Mouse (Mus musculus): ENCODE results near the gene Dpm2.

Gene Dpm2

GRCm38 (mm10) chr2:32586871-32587351, 16.3 kb downstream of the Dpm2 start, which contains the start of gene St6galnac4:
Gene St6galnac4 (plus strand): TSS chr2:32587095.
- DNase-seq: peak; percentile 92

DNA sequence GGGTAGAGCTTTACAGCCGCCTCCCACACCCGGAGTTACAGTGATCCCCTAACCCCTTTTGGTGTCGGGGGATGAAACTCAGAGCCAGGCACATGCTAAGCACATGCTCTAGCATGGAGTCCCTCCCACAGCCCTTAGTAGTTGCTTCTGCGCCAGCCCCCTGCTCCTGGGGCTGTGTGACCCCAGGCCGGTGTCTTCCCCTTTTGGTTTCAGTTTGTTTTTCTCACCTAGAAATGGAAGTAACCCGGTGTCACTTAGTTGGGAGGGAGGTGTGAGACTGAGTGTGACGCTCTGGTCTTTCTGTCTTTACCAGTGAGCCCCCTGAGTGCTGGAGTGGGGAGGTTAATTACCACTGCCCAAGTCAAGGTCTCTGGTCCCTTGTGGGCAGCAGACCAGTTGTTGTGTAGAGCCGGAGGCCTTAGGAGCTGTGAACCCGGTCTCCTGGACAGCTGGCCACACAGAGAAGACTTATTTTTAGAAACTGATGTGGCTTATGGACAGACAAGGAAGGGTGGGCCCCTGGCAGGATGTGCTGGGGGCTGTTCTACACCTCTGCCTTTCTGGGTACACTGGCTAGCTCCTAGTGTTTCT, 17.2 kb downstream of the Dpm2 start:
- DNase-seq: peak; percentile 44

DNA sequence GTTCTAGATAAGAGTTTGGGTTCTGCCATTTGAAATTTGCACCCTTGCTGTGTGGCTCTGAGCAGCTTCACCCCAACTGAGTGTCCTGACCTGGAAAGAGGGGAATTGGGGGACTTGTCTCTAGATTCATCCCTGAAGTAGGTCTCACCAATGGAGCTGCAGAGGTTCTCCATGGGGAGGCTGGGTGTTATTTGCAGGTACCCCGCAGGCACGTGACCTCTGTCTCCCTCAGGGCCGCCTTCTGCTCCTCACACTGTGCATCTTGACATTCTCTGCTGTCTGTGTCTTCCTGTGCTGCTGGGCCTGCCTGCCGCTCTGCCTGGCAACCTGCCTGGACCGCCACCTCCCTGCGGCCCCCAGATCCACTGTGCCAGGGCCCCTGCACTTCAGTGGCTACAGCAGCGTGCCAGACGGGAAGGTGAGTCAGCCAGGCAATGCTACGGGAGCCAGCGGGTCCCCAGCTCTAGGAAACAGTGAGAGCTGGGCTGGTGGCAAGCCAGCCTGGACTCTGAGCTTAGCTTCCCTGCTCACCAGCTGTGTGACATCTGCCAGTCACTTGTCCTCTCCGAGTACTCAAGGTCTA, 18.6 kb downstream of the Dpm2 start:
- no peak for DNase-seq

DNA sequence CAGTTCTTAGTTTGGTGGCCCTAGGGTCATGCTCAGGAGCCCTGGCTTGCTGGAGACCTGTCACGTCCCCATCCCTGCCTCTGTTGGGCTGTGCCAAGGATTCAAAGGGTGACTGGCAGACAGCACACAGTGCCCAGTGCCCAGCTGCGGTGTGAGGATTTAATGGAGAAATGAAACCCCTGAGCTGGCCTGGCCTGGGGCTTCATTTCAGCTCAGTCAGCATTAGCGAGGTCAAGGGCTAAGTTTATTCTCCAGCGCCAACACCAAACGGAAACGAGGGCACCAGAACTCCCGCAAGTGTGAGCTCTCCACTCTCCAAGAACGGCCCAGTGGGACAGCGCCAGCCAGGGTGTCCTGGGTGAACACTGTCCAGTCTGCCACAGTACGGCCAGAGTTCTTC, 19.6 kb downstream of the Dpm2 start:
- no peak for DNase-seq

- DNase-seq: no peak
Observed at GRCm38 (mm10) chr2:32591249-32591648, 20.6 kb downstream of the Dpm2 start.

- DNase-seq: no peak
Observed at GRCm38 (mm10) chr2:32596725-32597124, 26.1 kb downstream of the Dpm2 start.

GRCm38 (mm10) chr2:32597248-32597647, 26.6 kb downstream of the Dpm2 start:
- no peak for DNase-seq

GRCm38 (mm10) chr2:32597699-32598098, 27.0 kb downstream of the Dpm2 start:
- DNase-seq: no peak

DNA sequence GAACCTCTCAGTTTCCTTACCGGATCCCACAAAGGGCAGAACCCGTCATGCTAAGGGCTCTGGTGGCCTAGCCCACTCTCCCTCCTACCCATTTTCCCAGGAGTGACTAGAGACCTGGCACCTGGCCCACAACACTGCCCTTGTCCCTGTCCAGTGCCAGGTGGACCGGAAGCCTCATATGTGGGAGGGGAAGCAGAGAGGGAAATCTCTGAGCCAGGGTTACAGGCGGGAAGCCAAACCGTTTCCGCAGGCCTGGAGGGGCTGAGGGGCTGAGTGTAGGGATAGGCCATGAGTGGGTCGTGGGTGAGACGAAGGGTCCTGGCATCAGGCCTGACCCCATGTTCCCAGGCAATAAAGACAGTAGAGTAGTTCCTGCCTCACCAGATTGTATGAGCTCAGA, 27.8 kb downstream of the Dpm2 start:
- DNase-seq: no peak

DNA sequence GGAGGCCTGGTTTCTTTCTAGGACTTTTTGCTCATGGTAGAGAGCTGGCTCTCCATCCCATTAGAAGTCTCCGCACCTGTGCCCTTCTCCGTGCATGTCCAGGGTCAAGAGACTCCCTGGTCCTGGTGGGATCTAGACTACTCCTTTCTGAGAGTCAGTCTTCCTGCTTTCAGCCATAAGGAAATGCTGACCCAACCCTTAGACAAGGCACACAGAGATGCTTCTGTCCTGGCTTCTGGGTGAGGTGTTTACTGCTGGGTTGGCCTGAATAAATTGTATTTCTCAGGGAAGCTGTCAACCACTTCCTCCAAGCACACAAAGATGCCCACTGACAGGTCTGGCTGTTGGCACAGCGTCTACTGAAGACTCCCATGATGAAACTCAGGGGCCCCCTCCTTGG, 28.8 kb downstream of the Dpm2 start, which contains the start of gene St6galnac6:
Gene St6galnac6 (plus strand): TSS at position 301 of the 400 bp plus-strand sequence.
- DNase-seq: no peak

- DNase-seq: peak; percentile 30
Observed at GRCm38 (mm10) chr2:32601417-32602065, 30.9 kb downstream of the Dpm2 start.

DNA sequence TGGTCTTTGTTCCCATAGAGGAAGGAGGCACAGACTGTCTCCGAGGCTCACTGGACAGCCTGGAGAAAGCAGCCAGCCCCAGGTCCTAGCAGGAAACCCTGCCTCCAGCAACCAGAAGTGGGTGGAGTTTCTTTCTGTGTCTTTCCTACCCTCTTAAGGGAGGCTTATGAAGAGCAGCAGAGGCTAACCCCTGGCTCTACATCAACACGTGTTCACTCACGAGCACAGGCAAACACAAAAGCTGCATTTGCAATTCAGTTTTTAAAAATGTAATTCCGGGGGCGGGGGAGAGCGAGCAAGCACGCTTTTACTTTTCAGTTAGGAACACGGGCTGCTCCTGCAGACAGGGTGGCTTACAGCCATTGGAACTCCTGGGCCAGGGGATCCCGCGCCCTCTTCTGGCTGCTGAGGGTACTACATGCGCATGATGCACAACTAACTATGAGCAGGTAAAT, 32.0 kb downstream of the Dpm2 start:
- DNase-seq: peak; percentile 91

GRCm38 (mm10) chr2:32604631-32605030, 34.0 kb downstream of the Dpm2 start:
- DNase-seq: no peak

DNA sequence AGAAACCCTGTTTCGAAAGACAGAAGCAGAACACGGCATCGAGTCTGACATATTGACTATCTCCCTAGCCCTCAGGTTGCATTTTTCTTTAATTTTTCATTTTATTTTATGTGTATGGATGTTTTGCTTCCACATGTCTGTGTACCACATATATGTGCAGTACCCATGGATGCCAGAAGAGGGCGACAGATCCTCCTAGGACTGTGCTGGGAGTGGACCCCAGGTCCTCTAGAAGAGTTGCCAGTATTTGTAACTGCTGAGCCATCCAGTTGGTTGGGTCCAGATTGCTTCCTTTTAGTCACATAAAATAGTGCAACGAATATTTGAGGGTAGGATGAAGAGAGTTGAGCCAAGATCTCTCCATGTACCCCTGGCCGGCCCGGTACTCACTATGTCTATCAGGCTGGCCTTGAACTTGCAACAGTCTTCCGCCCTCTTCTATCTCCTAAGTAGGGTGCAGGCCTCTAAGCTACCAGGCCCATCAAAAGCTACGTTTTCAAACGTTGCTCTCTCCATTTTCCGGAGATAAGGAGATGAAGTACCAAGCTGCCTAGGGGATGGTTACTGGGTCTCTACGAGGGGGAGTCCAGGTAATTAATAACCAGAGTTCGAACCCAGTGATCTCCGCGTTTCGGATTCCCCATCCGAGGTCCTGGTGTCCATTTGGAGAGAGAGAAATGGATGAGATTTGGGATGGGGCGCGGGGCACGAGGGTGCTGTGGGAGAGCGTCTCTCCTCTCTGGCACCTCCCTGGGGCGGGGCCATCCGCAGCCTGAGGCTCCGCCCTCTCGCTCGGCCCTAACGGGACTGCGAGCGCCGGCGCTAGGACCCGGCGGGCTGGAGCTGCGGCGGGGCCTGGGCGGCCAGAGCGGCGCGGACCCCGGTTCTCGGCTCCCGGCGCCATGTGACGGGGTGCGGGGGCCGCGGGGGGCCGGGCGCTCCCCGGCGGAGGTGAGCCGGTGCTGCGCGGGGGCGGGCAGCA, 35.8 kb downstream of the Dpm2 start:
- peak; percentile 77 for DNase-seq

- DNase-seq: peak; percentile 31
Observed at GRCm38 (mm10) chr2:32607262-32607947, 36.7 kb downstream of the Dpm2 start.

DNA sequence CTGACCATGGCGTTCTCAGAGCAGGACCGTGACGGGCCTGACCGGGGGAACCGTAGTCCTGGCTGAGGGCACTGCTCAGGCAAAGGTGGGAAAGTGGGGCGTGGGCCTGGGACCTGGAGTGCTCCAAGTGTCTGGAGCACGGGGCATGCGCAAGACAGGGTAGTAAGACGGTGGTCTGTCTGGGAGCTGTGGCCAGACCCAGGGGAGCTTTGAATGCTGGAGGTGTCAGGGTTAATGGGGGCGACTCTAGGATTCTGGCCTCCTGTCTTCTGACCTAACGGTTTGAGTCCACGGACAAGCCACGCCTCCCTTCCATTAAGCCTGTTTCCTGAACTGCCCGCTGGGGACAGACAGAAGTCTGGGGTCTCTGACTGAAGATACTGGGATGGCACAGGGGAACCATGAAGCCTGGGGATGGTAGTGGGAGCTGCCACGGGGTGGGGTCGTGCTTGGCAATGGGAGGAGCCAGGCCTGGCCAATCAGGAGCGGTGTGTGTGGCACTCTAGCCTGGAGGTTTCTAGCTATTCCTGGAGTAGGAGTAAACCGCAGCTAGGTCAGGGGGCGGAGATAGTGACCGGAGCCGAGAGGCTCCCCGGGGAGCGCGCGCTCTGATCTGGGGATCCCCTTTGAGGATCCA, 37.6 kb downstream of the Dpm2 start:
- DNase-seq: peak; percentile 26

GRCm38 (mm10) chr2:32608778-32609435, 38.2 kb downstream of the Dpm2 start:
- DNase-seq: no peak

- peak; percentile 51 for DNase-seq
Observed at GRCm38 (mm10) chr2:32610610-32611229, 40.1 kb downstream of the Dpm2 start.

DNA sequence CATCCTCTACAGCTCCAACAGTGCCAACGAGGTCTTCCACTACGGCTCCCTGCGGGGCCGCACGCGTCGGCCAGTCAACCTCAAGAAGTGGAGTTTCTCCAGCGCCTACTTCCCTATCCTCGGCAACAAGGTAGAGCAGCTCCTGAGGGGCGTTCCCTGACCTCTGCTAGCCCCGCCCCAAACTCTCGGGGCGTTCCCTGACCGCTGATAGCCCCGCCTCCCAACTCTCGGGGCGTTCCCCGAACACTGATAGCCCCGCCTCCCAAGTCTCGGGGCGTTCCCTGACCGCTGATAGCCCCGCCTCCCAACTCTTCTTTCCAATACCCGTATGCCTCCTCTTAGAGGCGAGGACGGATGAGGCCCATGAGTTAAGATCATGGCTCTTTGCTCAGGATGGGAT, 41.6 kb downstream of the Dpm2 start:
- no peak for DNase-seq

- no peak for DNase-seq
Observed at GRCm38 (mm10) chr2:32617109-32617508, 46.5 kb downstream of the Dpm2 start.

- no peak for DNase-seq
Observed at GRCm38 (mm10) chr2:32617601-32618000, 46.9 kb downstream of the Dpm2 start.
